Mouse (Mus musculus) limb, embryonic 14.5 days (tissue): Measurements from ENCODE around the gene B4gat1. TPM values are rescaled to one million over a fixed set of nuclear protein-coding genes. Genes with fewer than 3 reads are reported as not detected.

Source experiments
- ATAC-seq: fragments of 200-750 bp; cut with Nextera tagmentation; 2 replicates; pipeline ENCODE4 v1.8.0; 2017; ENCODE audit warnings: low read depth, moderate number of reproducible peaks, moderate TSS enrichment; ENCODE audit not compliant: low FRiP score
- DNase-seq: peaks from one replicate; pipeline ENCODE4 v3.0.0-alpha.2; 2015; ENCODE audit warnings: low spot score
- H3K27ac ChIP-seq: fragments of 300-500 bp; sonication (generic); replicated peaks from 2 replicates; pipeline ENCODE4 v1.5.1; 2014; ENCODE audit warnings: low read depth, mild to moderate bottlenecking, low read length, moderate library complexity, mixed read lengths
- H3K27me3 ChIP-seq: fragments of 300-500 bp; sonication (generic); 2 replicates; pipeline ENCODE4 v1.6.1; 2014; ENCODE audit warnings: low read length, mixed read lengths; ENCODE audit not compliant: control insufficient read depth, insufficient read depth
- H3K36me3 ChIP-seq: fragments of 300-500 bp; sonication (generic); 2 replicates; pipeline ENCODE4 v1.6.1; 2014; ENCODE audit warnings: mild to moderate bottlenecking, low read length, moderate library complexity, mixed read lengths; ENCODE audit not compliant: control insufficient read depth, insufficient read depth
- H3K4me1 ChIP-seq: fragments of 300-500 bp; sonication (generic); 2 replicates; pipeline ENCODE4 v1.6.1; 2014; ENCODE audit warnings: antibody characterized with exemption, low read length, mixed read lengths; ENCODE audit not compliant: control insufficient read depth, insufficient read depth
- H3K4me2 ChIP-seq: fragments of 300-500 bp; sonication (generic); replicated peaks from 2 replicates; pipeline ENCODE4 v1.6.1; 2014; ENCODE audit warnings: low read depth, mild to moderate bottlenecking, low read length, moderate library complexity; ENCODE audit not compliant: severe bottlenecking
- H3K4me3 ChIP-seq: fragments of 300-500 bp; sonication (generic); replicated peaks from 2 replicates; pipeline ENCODE4 v1.5.1; 2014; ENCODE audit warnings: low read length
- H3K9ac ChIP-seq: fragments of 300-500 bp; sonication (generic); 2 replicates; pipeline ENCODE4 v1.6.1; 2014; ENCODE audit warnings: mild to moderate bottlenecking, low read depth, low read length, moderate library complexity; ENCODE audit not compliant: severe bottlenecking
- H3K9me3 ChIP-seq: fragments of 300-500 bp; sonication (generic); 2 replicates; pipeline ENCODE4 v1.6.1; 2016; ENCODE audit warnings: low read length; ENCODE audit not compliant: control insufficient read depth
- POLR2A ChIP-seq: fragments of 200-500 bp; IDR thresholded peaks from 2 replicates; pipeline ENCODE4 v1.8.0; 2012; ENCODE audit warnings: inconsistent platforms, mild to moderate bottlenecking, moderate library complexity, borderline replicate concordance; ENCODE audit not compliant: insufficient read depth, insufficient read length; ENCODE audit errors: extremely low read depth
- WGBS: fragments of 180-500 bp; shearing (Covaris S2); extraction: QIAGEN DNeasy Blood & Tissue Kit; methylation state at CpG from one replicate; pipeline ENCODE4 v1.1.7; 2014; 5-methylcytosine and 5-hydroxymethylcytosine counted together
- polyA plus RNA-seq, 2 experiments: library from polyadenylated mRNA; depleted of rRNA in 1 of 2; stranded (reverse) in 1 of 2; unstranded in 1 of 2; fragments of >200 nt; fragmentation: Nextera tagmentation in 1 of 2; extraction: Ambion mirVana in 1 of 2; gene quantifications; 2 replicates each; pipeline versions ENCODE4 v1.2.1 to v1.2.3; 2012 to 2014

Gene B4gat1
- polyA plus RNA-seq, 2 experiments: 31.3 to 43.7 TPM

- WGBS: 11% methylated on average over 12 of the region's 17 CpGs
Measured at GRCm38 (mm10) chr19:5051031-5051430, 12.4 kb downstream of the B4gat1 start.

GRCm38 (mm10) chr19:5051515-5051914 lies 12.9 kb downstream of the B4gat1 start:
- H3K27ac ChIP-seq: no peak overlapping the region
- H3K36me3 ChIP-seq: peaks cover 32% of the 10 kb centered on the region
- no peak for ATAC-seq
- peaks cover 25% of the 10 kb centered on the region for H3K27me3 ChIP-seq
- DNase-seq: no peak
- H3K4me2 ChIP-seq: peak overlapping the region; percentile 31; the same call in 1 of the 2 replicates
- peaks cover 8% of the 10 kb centered on the region for H3K4me1 ChIP-seq
- no peaks in the 10 kb centered on the region for H3K9me3 ChIP-seq
- no peak overlapping the region for H3K4me3 ChIP-seq
- no peak overlapping the region for H3K9ac ChIP-seq
- WGBS: 29% methylated on average over 3 of the region's 3 CpGs
- TF ChIP-seq POLR2A: no peak

More at GRCm38 (mm10) chr19:5051031-5051430, 12.4 kb downstream of the B4gat1 start:
- H3K4me1 ChIP-seq: peaks cover 8% of the 10 kb centered on the region
- ATAC-seq: no peak
- no peak overlapping the region for H3K27ac ChIP-seq
- no peaks in the 10 kb centered on the region for H3K9me3 ChIP-seq
- TF ChIP-seq POLR2A: no peak
- H3K27me3 ChIP-seq: peaks cover 25% of the 10 kb centered on the region
- peaks cover 35% of the 10 kb centered on the region for H3K36me3 ChIP-seq
- H3K4me2 ChIP-seq: peak overlapping the region; percentile 31
- DNase-seq: no peak
- H3K9ac ChIP-seq: no peak overlapping the region
- peak overlapping the region; percentile 11; the same call in 1 of the 2 replicates for H3K4me3 ChIP-seq

- Histone ChIP-seq H3K27ac (no peak overlapping the region), H3K9me3 (no peaks in the 10 kb centered on the region), H3K36me3 (peaks cover 24% of the 10 kb centered on the region), H3K4me3 (no peak overlapping the region), H3K4me2 (no peak overlapping the region), H3K9ac (no peak overlapping the region), H3K27me3 (peaks cover 25% of the 10 kb centered on the region), H3K4me1 (peaks cover 12% of the 10 kb centered on the region)
- DNase-seq (no peak), ATAC-seq (no peak)
- TF ChIP-seq POLR2A: no peak
- WGBS: 27% methylated on average over 21 of the region's 25 CpGs
Measured at GRCm38 (mm10) chr19:5052166-5052822, 13.7 kb downstream of the B4gat1 start.

- Histone ChIP-seq H3K9ac (no peak overlapping the region), H3K4me2 (no peak overlapping the region), H3K27ac (no peak overlapping the region), H3K4me3 (no peak overlapping the region), H3K4me1 (peaks cover 12% of the 10 kb centered on the region), H3K36me3 (peaks cover 18% of the 10 kb centered on the region), H3K27me3 (peaks cover 25% of the 10 kb centered on the region), H3K9me3 (no peaks in the 10 kb centered on the region)
- ATAC-seq: no peak
- no peak for DNase-seq
- TF ChIP-seq POLR2A: no peak
- 63% methylated on average over 17 of the region's 17 CpGs for WGBS
Measured at GRCm38 (mm10) chr19:5052853-5053252, 14.2 kb downstream of the B4gat1 start.

GRCm38 (mm10) chr19:5053909-5054308 lies 15.3 kb downstream of the B4gat1 start:
- no peak overlapping the region for H3K9ac ChIP-seq
- H3K27ac ChIP-seq: no peak overlapping the region
- H3K27me3 ChIP-seq: peaks cover 25% of the 10 kb centered on the region
- no peak for TF ChIP-seq POLR2A
- WGBS: 14% methylated on average over 9 of the region's 9 CpGs
- H3K4me2 ChIP-seq: no peak overlapping the region
- peaks cover 10% of the 10 kb centered on the region for H3K36me3 ChIP-seq
- H3K9me3 ChIP-seq: no peaks in the 10 kb centered on the region
- H3K4me3 ChIP-seq: no peak overlapping the region
- H3K4me1 ChIP-seq: peaks cover 17% of the 10 kb centered on the region
- no peak for ATAC-seq
- DNase-seq: no peak
